In the genomic region with DNA sequence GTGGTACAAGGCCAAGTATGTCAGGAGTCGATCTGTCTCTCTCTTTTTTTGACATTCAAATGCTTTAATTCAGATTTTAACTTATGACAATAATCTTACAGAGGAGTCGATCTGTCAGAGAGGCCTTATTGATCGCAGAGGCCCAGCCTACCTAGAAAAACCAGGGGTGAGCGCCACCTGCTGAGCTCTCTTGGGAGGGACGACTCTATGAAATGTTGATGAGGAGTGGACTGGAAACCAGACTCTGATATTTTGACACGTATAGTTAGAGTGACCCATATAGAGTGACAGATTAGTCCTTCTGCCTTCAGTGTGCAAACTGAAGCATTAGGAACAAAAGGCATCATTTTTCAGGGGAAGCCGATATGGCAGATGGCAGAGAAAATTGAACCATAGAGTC, we compare ENCODE assay signal across 14 mouse cellular contexts.
A peak's percentile ranks its signal among the peaks of the same experiment; 100 is the strongest.
DNase-seq lines count a peak whose midpoint lies in the region; ATAC-seq lines count a peak whose summit lies in the region.
"Had no signal": no experiment of that assay in that cellular context is flagged by ENCODE, and none has a peak within 500 bp of the region (broad histone marks: within the 10 kb centered on the region; RNA-seq: fewer than 3 reads in every experiment).

No protein-coding gene starts in this region.

- no peak overlapping the region for H3K4me2 ChIP-seq in embryonic facial prominence, embryonic 11.5 days (ENCODE audit: low read depth, low read length)
- H3K4me2 ChIP-seq: heart, embryonic 11.5 days; limb, embryonic 12.5 days; midbrain, embryonic 12.5 days had no signal

- no peaks in the 10 kb centered on the region for H3K27me3 ChIP-seq in embryonic facial prominence, embryonic 11.5 days (ENCODE audit: control insufficient read depth, insufficient read depth, low read length)
- H3K27me3 ChIP-seq in embryonic facial prominence, embryonic 10.5 days (replicated peaks; ENCODE audit: low read depth, poor library complexity, severe bottlenecking): no peaks in the 10 kb centered on the region

- H3K4me3 ChIP-seq in embryonic facial prominence, embryonic 11.5 days (ENCODE audit: low read depth, low read length): no peak overlapping the region
- no peak overlapping the region for H3K4me3 ChIP-seq in embryonic facial prominence, embryonic 10.5 days
- H3K4me3 ChIP-seq: limb, embryonic 12.5 days; midbrain, embryonic 12.5 days had no signal

- no peaks in the 10 kb centered on the region for H3K36me3 ChIP-seq in embryonic facial prominence, embryonic 11.5 days (replicated peaks; ENCODE audit: control insufficient read depth, insufficient read depth, low read depth, low read length)
- no peaks in the 10 kb centered on the region for H3K36me3 ChIP-seq in embryonic facial prominence, embryonic 10.5 days (replicated peaks)
- H3K36me3 ChIP-seq: limb, embryonic 12.5 days; midbrain, embryonic 12.5 days had no signal

- H3K9ac ChIP-seq in embryonic facial prominence, embryonic 11.5 days (replicated peaks; ENCODE audit: low read length): no peak overlapping the region
- H3K9ac ChIP-seq: limb, embryonic 12.5 days; midbrain, embryonic 12.5 days had no signal

- no peak overlapping the region for H3K27ac ChIP-seq in embryonic facial prominence, embryonic 11.5 days (replicated peaks; ENCODE audit: low read depth, low read length)
- no peak overlapping the region for H3K27ac ChIP-seq in embryonic facial prominence, embryonic 10.5 days (replicated peaks)
- H3K27ac ChIP-seq: limb, embryonic 12.5 days had no signal

- no peaks in the 10 kb centered on the region for H3K9me3 ChIP-seq in embryonic facial prominence, embryonic 11.5 days (replicated peaks; ENCODE audit: control insufficient read depth, low read length)
- no peaks in the 10 kb centered on the region for H3K9me3 ChIP-seq in embryonic facial prominence, embryonic 10.5 days
- H3K9me3 ChIP-seq: limb, embryonic 12.5 days; midbrain, embryonic 12.5 days had no signal

- 69% methylated on average over 7 of the region's 7 CpGs for WGBS in embryonic facial prominence, embryonic 11.5 days
- 69% methylated on average over 7 of the region's 7 CpGs for WGBS in embryonic facial prominence, embryonic 10.5 days

- ATAC-seq in embryonic facial prominence, embryonic 11.5 days (replicated peaks; ENCODE audit: insufficient number of reproducible peaks, low FRiP score, low TSS enrichment, low read depth): no peak
- ATAC-seq: lung, postnatal 0 days had no signal

- DNase-seq in embryonic facial prominence, embryonic 11.5 days (ENCODE audit: low spot score): peak; percentile 14
- DNase-seq in embryonic facial prominence, embryonic 10.5 days (ENCODE audit: low spot score): no peak
- peak; percentile 41 to 55 for DNase-seq in layer of hippocampus, postnatal 10 days (ENCODE audit: low spot score in 2 of 2)
- no peak for DNase-seq in layer of hippocampus, adult 8-10 months (ENCODE audit: low spot score in 2 of 2)
- peak; percentile 49 for DNase-seq in right cerebral cortex, postnatal 4 days
- no peak for DNase-seq in right cerebral cortex, postnatal 36 days (ENCODE audit: low spot score in 2 of 2)
- no peak for DNase-seq in heart, postnatal 4 days
- no peak for DNase-seq in lung, postnatal 4 days
- DNase-seq: adrenal gland, postnatal 10 days; right cerebral cortex, adult 18-20 months had no signal

- no peaks in the 10 kb centered on the region for H3K4me1 ChIP-seq in embryonic facial prominence, embryonic 11.5 days (ENCODE audit: control insufficient read depth, insufficient read depth, low read length)
- no peaks in the 10 kb centered on the region for H3K4me1 ChIP-seq in embryonic facial prominence, embryonic 10.5 days
- H3K4me1 ChIP-seq: limb, embryonic 12.5 days had no signal

Comparison
In these comparisons a context has a peak if more than half of its experiments do, and no peak if none do; other contexts are left out.
1. DNase-seq: peak in embryonic facial prominence, embryonic 11.5 days (single experiment), layer of hippocampus, postnatal 10 days (2 of 2) and right cerebral cortex, postnatal 4 days (single experiment); none in embryonic facial prominence, embryonic 10.5 days (single experiment), layer of hippocampus, adult 8-10 months (0 of 2), right cerebral cortex, postnatal 36 days (0 of 2), heart, postnatal 4 days (single experiment) and lung, postnatal 4 days (0 of 2).